Mouse (Mus musculus) cerebellum, postnatal 25 days (tissue): ENCODE data around the gene Acat1.

Experiments
- DNase-seq, 2 experiments: peaks; one replicate each; pipeline ENCODE4 v3.0.0; 2021; ENCODE audit warnings: mixed read lengths in 2 of 2

Gene Acat1

GRCm38 (mm10) chr9:53535416-53536320 is 74.5 kb downstream of the Acat1 start:
- peak; percentile 16 to 20 for DNase-seq
